Mouse (Mus musculus): ENCODE measurements around the gene Swap70. TPM values are rescaled to one million over a fixed set of nuclear protein-coding genes. Genes with fewer than 3 reads are reported as not detected.
"Not testable (repeated sequence)": the region's sequence is repeated elsewhere in the genome, so short reads cannot be mapped to it uniquely, and the experiment has no call there.

Gene Swap70
- total RNA-seq, 2 experiments from 2014 or later, result 12.5 to 14.3 TPM

GRCm38 (mm10) chr7:110231127-110231526, 9.6 kb downstream of the Swap70 start:
- DNase-seq (ENCODE audit: low spot score in 2 of 2); intact Hi-C loops (cut with DNase I): not testable (repeated sequence)

DNA sequence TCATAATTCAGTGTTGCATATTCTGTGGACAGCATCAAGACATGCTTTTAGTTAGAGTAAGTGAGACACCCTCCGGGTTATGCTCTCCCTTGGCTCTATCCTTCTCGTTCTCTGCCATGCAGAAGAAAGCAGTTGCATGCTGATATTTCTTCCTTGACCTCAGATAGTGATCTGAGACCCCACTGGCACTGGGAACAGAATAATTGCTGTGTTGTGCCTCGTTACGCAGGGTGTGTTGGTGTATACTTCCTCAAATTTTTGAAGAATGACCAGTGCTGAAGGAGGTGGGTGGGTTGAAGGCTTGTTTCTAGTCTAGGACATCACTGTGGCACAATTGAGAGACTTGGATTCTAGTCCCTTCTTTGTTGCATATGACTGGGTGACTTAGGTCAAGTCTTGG, 14.6 kb downstream of the Swap70 start:
- DNase-seq (ENCODE audit: low spot score in 2 of 2), result no peak
- intact Hi-C loops (cut with DNase I), result no loop called here

DNA sequence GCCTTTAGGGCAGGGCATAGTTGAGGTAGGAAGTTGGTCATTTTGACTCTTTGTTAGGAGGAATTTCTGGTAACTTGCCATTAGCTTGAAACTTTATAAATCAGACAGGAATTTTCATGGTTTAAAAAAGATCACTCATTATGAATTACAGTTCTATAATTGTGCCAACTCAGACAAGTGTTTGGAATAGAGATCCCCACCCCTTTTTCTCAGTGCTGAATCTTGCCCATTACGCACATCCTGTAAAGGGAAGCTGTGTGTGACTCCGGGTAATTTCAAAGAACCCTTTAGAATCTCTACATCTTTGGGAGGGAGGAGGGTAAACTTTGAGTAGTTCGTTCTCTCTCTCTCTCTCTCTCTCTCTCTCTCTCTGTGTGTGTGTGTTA, 15.9 kb downstream of the Swap70 start:
- intact Hi-C loops (cut with DNase I), result no loop called here
- DNase-seq (ENCODE audit: low spot score in 2 of 2), result no peak

GRCm38 (mm10) chr7:110237837-110238451, 16.4 kb downstream of the Swap70 start:
- DNase-seq (ENCODE audit: low spot score in 2 of 2), result peak; percentile 5 to 52
- intact Hi-C loops (cut with DNase I), result no loop called here

DNA sequence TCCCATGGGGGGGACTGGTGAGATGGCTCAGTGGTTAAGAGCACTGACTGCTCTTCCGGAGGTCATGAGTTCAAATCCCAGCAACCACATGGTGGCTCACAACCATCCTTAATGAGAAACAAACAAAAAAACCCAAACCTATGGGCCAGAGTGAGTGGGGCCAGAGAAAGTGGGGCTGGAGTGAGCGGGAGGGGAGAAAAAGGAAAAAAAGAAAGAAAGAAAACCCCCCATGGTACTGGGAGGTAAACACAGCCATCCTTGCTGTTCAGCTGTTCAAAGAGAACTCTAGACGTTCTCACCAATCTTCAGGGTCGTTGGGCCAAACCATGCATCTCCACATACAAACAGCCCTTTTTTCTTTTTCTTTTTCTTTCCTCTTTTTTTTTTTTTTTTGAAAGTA, 18.1 kb downstream of the Swap70 start:
- no peak for DNase-seq (ENCODE audit: low spot score in 2 of 2)
- intact Hi-C loops (cut with DNase I), result no loop called here

GRCm38 (mm10) chr7:110241472-110242289, 20.2 kb downstream of the Swap70 start:
- DNase-seq (ENCODE audit: low spot score in 2 of 2), result no peak

DNA sequence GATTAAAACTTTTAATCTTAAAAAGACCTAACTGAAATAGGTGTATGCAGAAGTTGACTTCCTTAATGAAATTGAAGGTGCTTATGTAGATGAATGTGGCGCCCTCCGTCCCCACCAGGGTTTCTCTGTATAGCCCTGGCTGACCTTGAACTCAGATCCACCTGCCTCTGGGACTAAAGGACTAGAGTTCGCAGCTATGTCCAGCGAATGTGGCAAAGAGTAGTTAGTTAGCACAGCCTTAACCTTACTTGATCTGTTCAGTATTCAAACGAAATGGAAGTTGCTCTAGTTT, 20.7 kb downstream of the Swap70 start:
- no peak for DNase-seq (ENCODE audit: low spot score in 2 of 2)
- intact Hi-C loops (cut with DNase I), result loop anchor here (10.0 kb wide), 1 partner anchor 237 kb away; no protein-coding TSS in a partner anchor

More at GRCm38 (mm10) chr7:110241472-110242289, 20.2 kb downstream of the Swap70 start:
- intact Hi-C loops (cut with DNase I), result loop anchor here (10.0 kb wide), 1 partner anchor 237 kb away; no protein-coding TSS in a partner anchor

GRCm38 (mm10) chr7:110245128-110245527, 23.6 kb downstream of the Swap70 start:
- no peak for DNase-seq (ENCODE audit: low spot score in 2 of 2)

DNA sequence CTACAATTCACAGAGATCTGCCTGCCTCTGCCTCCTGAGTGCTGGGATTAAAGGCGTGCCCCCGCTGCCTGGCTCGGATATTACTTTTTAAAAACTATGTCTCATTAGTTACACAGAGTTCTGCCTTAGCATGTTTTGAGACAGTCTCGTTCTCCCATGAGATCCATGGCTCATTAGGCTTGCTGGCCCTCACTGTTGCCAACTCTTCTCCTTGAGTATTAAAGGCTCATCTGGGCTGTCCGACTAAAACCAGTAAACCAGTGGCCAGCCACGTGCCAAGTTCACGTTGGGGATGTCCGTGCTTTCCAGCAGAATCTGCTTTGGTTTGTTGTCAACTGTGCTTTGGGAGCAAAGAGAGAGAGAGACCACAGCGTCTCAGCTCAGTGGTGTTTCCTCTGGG, 25.0 kb downstream of the Swap70 start:
- intact Hi-C loops (cut with DNase I), result loop anchor here (10.0 kb wide), 1 partner anchor 242 kb away; no protein-coding TSS in a partner anchor
- no peak for DNase-seq (ENCODE audit: low spot score in 2 of 2)

More at GRCm38 (mm10) chr7:110245128-110245527, 23.6 kb downstream of the Swap70 start:
- intact Hi-C loops (cut with DNase I), result loop anchor here (10.0 kb wide), 1 partner anchor 240 kb away; no protein-coding TSS in a partner anchor

DNA sequence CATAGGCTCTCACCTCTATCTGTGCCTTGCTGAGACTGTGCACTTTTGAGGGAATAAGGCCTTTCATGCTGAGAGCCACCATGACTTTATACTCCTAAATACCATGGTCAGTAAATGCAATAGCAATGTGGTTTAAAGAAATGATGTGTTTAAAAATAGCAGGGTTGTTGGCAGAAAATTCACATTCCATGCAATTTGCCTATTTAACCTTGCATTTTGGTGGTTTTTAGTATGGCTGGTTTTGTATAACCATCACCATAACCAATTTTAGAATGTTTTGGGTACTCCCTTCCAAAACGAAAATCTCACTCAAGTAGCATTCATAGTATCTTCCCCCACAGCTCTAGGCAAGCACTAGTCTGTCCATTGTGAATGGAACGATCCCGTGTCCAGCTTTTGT, 26.3 kb downstream of the Swap70 start:
- intact Hi-C loops (cut with DNase I), result loop anchor here (10.0 kb wide), 1 partner anchor 243 kb away; no protein-coding TSS in a partner anchor
- no peak for DNase-seq (ENCODE audit: low spot score in 2 of 2)

GRCm38 (mm10) chr7:110248677-110249076, 27.2 kb downstream of the Swap70 start:
- intact Hi-C loops (cut with DNase I), result loop anchor here (10.0 kb wide), 1 partner anchor 244 kb away; no protein-coding TSS in a partner anchor
- no peak for DNase-seq (ENCODE audit: low spot score in 2 of 2)

- no peak for DNase-seq (ENCODE audit: low spot score in 2 of 2)
- intact Hi-C loops (cut with DNase I), result no loop called here
Observed at GRCm38 (mm10) chr7:110253861-110254260, 32.4 kb downstream of the Swap70 start.

- DNase-seq (ENCODE audit: low spot score in 2 of 2), result no peak
- intact Hi-C loops (cut with DNase I), result no loop called here
Observed at GRCm38 (mm10) chr7:110254395-110254794, 32.9 kb downstream of the Swap70 start.

GRCm38 (mm10) chr7:110257059-110257458, 35.5 kb downstream of the Swap70 start:
- intact Hi-C loops (cut with DNase I), result no loop called here
- no peak for DNase-seq (ENCODE audit: low spot score in 2 of 2)

DNA sequence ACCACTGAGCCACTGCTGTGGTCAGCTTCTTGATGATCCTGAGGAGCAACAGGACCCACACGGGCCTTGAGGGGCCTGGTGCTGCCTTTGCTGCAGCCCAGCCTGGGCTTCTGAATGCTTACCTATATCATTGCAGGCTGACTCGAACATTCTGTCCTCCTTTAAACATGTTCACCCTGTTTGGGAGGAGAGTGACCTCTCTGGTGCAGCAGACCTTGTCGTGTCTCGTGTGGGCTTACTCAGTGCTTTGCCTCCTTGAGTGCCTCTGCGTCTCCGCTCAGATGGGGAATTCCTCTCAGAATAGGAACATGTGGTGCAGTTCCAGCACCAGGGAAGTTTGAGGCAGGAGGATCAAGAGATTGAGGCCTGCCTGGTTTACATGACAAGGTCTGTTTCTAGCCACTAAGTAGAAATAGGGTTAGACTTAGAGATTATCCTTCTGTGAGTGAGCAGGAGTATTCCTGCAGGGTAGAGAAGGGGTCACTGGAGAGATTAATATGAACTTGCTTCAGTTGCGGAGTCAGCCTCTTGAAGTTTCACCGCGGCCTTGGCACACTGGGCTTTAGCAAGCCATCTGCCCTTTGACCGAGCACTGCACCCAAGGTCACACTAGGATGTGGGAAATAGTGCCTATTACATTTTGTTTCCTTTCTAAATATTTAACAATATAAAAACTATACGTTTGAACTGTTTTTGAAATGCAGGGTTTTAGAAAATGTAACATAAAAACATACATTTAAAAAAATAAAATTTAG, 36.9 kb downstream of the Swap70 start:
- intact Hi-C loops (cut with DNase I), result no loop called here

GRCm38 (mm10) chr7:110259966-110260711, 38.6 kb downstream of the Swap70 start:
- DNase-seq (ENCODE audit: low spot score in 2 of 2), result peak; percentile 34 to 52
- intact Hi-C loops (cut with DNase I), result loop anchor here (5.0 kb wide), 1 partner anchor 38 kb away; the partner anchor contains the start of gene Swap70

More for the DNA sequence above, 36.9 kb downstream of the Swap70 start:
- no peak for DNase-seq (ENCODE audit: low spot score in 2 of 2)

DNA sequence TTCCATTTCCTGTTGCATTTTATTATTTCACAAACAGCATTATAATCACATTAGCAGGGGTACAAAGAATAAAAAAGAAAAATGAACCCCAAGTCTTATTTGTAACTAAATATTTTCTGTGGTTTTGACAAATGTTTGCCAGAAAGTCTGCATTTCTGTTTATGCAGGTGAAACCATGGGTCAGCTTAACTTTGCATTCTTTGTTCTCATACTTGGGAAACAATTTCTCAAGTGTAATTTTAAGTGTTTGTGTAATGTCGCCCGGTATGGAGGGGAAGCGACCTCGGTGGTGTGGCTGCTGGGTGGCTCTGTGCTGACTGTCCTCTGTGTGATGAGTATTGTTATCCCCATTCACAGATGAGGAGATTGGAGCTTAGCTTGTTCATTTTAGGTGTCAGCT, 40.3 kb downstream of the Swap70 start:
- no peak for DNase-seq (ENCODE audit: low spot score in 2 of 2)
- intact Hi-C loops (cut with DNase I), result loop anchor here (5.0 kb wide), 1 partner anchor 40 kb away; the partner anchor contains the start of gene Swap70

- DNase-seq (ENCODE audit: low spot score in 2 of 2), result no peak
- intact Hi-C loops (cut with DNase I), result loop anchor here (5.0 kb wide), 1 partner anchor 40 kb away; the partner anchor contains the start of gene Swap70
Observed at GRCm38 (mm10) chr7:110262661-110263060, 41.1 kb downstream of the Swap70 start.

GRCm38 (mm10) chr7:110263474-110263873, 42.0 kb downstream of the Swap70 start:
- intact Hi-C loops (cut with DNase I), result loop anchor here (5.0 kb wide), 1 partner anchor 41 kb away; the partner anchor contains the start of gene Swap70
- no peak for DNase-seq (ENCODE audit: low spot score in 2 of 2)
